Mouse (Mus musculus): Measurements from ENCODE around the gene B3gntl1. TPM values are rescaled to one million over a fixed set of nuclear protein-coding genes. Genes with fewer than 3 reads are reported as not detected.
"Not testable (repeated sequence)": the region's sequence is repeated elsewhere in the genome, so short reads cannot be mapped to it uniquely, and the experiment has no call there.

B3gntl1 gene
- total RNA-seq, 2 experiments from 2014 or later: 5.8 to 7.8 TPM

- no peak for ATAC-seq (ENCODE audit: poor library complexity, severe bottlenecking)
Observed at GRCm38 (mm10) chr11:121686091-121686490, 13.1 kb upstream of the B3gntl1 start.

- ATAC-seq (ENCODE audit: poor library complexity, severe bottlenecking): no peak
Observed at GRCm38 (mm10) chr11:121685491-121686001, 12.6 kb upstream of the B3gntl1 start.

GRCm38 (mm10) chr11:121683243-121683642 lies 10.3 kb upstream of the B3gntl1 start:
- ATAC-seq (ENCODE audit: poor library complexity, severe bottlenecking): no peak

GRCm38 (mm10) chr11:121680750-121681149 lies 7.8 kb upstream of the B3gntl1 start:
- peak; percentile 95 for ATAC-seq (ENCODE audit: poor library complexity, severe bottlenecking)

GRCm38 (mm10) chr11:121679581-121679980 lies 6.6 kb upstream of the B3gntl1 start:
- no peak for ATAC-seq (ENCODE audit: poor library complexity, severe bottlenecking)

GRCm38 (mm10) chr11:121676836-121677235 lies 3.9 kb upstream of the B3gntl1 start:
- no peak for ATAC-seq (ENCODE audit: poor library complexity, severe bottlenecking)

- ATAC-seq (ENCODE audit: poor library complexity, severe bottlenecking): peak; percentile 16
Observed at GRCm38 (mm10) chr11:121673629-121674028, 676 bp upstream of the B3gntl1 start.

GRCm38 (mm10) chr11:121672312-121672989 lies 502 bp downstream of the B3gntl1 start:
- ATAC-seq (ENCODE audit: poor library complexity, severe bottlenecking): no peak

- no peak for ATAC-seq (ENCODE audit: poor library complexity, severe bottlenecking)
Observed at GRCm38 (mm10) chr11:121670926-121671325, 2.0 kb downstream of the B3gntl1 start.

GRCm38 (mm10) chr11:121668776-121669175 lies 4.2 kb downstream of the B3gntl1 start:
- ATAC-seq (ENCODE audit: poor library complexity, severe bottlenecking): no peak

- no peak for ATAC-seq (ENCODE audit: poor library complexity, severe bottlenecking)
Observed at GRCm38 (mm10) chr11:121667541-121667940, 5.4 kb downstream of the B3gntl1 start.

GRCm38 (mm10) chr11:121661116-121661515 lies 11.8 kb downstream of the B3gntl1 start:
- ATAC-seq (ENCODE audit: poor library complexity, severe bottlenecking): no peak

- ATAC-seq (ENCODE audit: poor library complexity, severe bottlenecking): not testable (repeated sequence)
Observed at GRCm38 (mm10) chr11:121660604-121661003, 12.3 kb downstream of the B3gntl1 start.

GRCm38 (mm10) chr11:121658151-121658550 lies 14.8 kb downstream of the B3gntl1 start:
- no peak for ATAC-seq (ENCODE audit: poor library complexity, severe bottlenecking)

GRCm38 (mm10) chr11:121655807-121656511 lies 17.0 kb downstream of the B3gntl1 start:
- peak; percentile 39 for ATAC-seq (ENCODE audit: poor library complexity, severe bottlenecking)

GRCm38 (mm10) chr11:121655166-121655806 lies 17.7 kb downstream of the B3gntl1 start:
- ATAC-seq (ENCODE audit: poor library complexity, severe bottlenecking): peak; percentile 45

GRCm38 (mm10) chr11:121654406-121654945 lies 18.5 kb downstream of the B3gntl1 start:
- no peak for ATAC-seq (ENCODE audit: poor library complexity, severe bottlenecking)

- no peak for ATAC-seq (ENCODE audit: poor library complexity, severe bottlenecking)
Observed at GRCm38 (mm10) chr11:121653631-121654030, 19.3 kb downstream of the B3gntl1 start.

GRCm38 (mm10) chr11:121652547-121653305 lies 20.2 kb downstream of the B3gntl1 start:
- peak; percentile 58 for ATAC-seq (ENCODE audit: poor library complexity, severe bottlenecking)

GRCm38 (mm10) chr11:121651983-121652382 lies 21.0 kb downstream of the B3gntl1 start:
- ATAC-seq (ENCODE audit: poor library complexity, severe bottlenecking): no peak

GRCm38 (mm10) chr11:121651556-121651955 lies 21.4 kb downstream of the B3gntl1 start:
- no peak for ATAC-seq (ENCODE audit: poor library complexity, severe bottlenecking)

Measured in megakaryocyte, adult 5-6 weeks (primary cell).